Mouse (Mus musculus): ENCODE measurements at regions not wholly inside any gene's neighbourhood (a gene's known extent, or its start where the extent isn't known, plus 50 kb on each side); places are given as distances from the start of the nearest gene placed in this dataset.

DNA sequence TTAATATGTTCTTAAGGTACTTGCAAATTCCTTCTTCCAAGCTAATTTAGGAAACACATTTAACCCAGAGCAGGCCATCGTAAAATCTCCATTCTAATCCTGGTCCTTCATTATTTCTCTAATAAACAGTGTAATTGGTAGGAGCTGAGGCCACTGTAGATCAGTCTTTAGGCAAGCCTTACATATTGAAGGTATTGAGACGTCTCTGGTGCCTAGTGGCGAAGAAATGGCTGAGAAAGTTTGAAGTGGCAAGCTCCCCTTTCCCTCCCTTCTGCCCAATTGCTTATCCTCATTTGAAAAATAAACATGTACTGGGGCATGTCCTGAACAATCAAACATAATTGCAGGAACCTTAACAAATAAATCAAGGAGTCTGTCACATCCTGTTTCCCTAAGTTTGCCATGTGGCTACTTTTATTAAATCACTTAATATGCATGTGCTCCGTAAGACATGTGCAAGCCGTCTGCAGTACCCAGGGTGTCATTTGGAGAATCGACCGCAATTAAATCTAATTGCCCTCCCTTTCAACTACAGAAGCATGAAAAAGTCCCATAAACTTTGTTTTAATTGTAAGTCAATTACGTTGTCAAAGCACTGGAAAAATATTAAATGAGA is 381.3 kb downstream of the Cbln4 start:
- TF ChIP-seq GATA4 (IDR thresholded peaks at IDR 0.05; ENCODE audit: insufficient replicate concordance, low read length) = no peak

DNA sequence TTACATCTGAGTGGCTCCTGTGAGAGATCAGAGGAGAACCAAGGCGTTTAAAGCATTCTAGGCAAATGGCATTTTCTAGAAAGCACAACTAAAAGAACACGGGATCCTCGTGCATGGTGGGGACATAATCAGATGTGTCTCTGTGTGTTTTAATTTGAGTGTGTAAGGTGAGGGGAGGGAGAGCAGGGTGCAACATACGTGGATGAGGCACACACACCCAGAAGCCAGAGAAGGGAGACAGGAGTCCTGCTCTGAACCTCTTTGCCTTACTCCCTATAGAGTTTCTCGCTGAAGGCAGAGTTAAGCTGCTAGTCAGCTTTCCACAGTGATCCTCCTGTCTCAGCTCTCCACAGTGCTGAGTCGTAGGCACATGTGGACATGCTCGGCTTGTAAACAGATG is 386.1 kb downstream of the Cbln4 start:
- TF ChIP-seq GATA4 (IDR thresholded peaks at IDR 0.05; ENCODE audit: insufficient replicate concordance, low read length) = no peak

DNA sequence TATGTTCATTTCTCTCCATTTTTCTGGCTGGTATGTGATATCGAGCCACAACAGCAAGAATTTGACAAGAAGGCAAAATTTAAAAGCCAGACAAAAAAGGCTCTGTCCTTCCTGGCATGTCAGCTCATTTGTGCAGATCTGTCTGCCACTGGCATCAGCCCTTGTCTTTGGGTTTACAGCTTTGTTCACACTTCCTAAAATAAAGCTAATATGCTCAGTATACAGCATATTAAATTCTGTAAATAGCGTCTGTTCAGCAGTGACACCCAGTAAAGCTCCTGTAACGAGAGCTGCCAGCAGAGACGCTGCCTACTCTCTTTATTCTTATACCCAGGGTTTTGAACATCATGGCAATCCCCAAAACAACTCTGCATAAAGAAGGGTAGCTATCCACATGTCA is 401.5 kb downstream of the Cbln4 start:
- no peak for TF ChIP-seq GATA4 (IDR thresholded peaks at IDR 0.05; ENCODE audit: insufficient replicate concordance, low read length)

DNA sequence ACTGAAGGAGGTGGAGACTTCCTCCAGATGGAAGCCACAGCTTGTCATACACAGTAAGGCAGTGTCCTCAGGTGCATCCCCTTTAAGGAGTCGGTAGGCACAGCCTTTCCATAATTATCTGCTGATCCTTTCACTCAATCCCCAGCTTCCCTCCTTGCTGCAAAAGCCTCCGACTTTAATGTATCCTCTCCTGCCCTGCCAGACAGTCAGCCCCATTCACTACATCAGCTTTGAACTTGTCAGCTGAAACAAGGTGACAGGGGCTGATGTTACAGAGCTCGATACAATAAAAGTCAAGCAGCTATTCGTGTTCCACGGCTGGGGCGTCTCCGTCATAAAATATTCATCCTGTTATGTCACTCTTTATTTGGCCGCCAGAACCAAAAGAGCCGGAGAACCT is 402.8 kb downstream of the Cbln4 start:
- no peak for TF ChIP-seq GATA4 (IDR thresholded peaks at IDR 0.05; ENCODE audit: insufficient replicate concordance, low read length)

DNA sequence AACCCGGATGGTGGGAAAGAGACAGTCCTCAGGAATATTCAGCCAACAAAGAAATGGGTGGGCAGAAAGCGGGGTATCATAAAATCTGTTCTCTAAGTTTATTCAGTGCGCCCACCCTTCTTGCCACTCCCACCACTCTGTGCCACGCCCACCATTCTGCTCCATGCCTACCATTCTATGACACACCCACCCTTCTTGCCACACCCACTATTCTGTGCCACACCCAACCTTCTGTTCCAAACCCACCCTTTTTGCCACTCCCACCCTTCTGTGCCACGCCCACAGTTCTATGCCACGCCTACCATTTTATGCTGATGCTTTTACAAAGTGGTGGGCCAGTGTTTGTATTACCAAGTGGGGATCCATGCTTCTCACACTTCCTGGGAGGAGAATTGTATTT is 404.3 kb downstream of the Cbln4 start:
- no peak for TF ChIP-seq GATA4 (IDR thresholded peaks at IDR 0.05; ENCODE audit: insufficient replicate concordance, low read length)

DNA sequence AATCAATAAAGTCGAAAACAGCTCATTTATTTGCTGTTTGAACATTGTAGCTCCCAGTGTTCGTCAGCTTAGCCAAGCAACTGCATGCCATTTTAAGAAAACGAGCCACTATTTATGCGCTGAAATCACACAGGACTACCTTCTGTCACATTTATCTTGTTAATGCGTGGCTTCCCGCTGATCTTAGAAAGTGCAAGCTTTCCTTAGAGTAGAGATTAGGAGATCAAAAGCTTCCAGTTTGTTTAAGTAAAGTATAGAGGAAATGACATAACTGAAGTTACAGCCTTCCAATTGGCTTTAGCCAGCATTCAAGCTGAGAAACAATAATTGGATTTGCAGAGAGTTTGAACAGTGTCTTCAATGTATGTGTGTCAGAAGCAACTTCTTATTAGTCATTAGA is 406.4 kb downstream of the Cbln4 start:
- no peak for TF ChIP-seq GATA4 (IDR thresholded peaks at IDR 0.05; ENCODE audit: insufficient replicate concordance, low read length)

DNA sequence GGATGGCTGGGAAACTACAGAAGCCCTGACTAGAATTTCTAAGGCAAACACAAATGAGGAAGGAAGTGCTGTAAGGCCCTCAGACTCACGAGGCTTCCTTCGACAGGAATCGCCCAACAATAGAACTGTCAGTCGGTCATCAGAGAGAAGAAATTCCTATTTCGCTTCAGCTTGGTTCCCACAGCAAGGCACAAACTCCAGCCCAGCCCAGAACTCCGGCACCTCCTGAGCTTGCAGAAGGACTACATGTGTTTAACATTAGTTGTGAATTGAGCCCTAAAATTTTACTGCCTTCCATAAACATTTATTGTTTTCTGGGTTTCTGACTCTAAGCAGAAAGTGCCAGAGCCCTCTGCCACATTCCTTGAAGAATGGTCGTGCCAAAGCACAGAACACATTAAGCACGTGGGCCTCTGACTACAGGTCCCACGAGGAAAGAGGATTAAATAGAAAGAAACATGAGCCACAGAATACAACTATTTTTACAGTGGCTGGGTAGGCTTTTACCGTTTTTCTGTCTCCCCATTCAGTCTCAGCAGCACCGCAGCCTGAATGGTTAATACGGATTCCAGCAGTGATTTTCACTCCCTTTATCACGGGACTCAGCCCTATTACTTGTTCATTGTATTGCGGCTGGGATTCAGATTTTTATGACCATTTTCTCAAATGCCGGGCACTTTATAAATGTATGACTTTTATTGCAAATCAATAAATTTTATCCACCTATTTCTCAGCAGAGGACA is 409.7 kb downstream of the Cbln4 start:
- TF ChIP-seq GATA4 (IDR thresholded peaks at IDR 0.05; ENCODE audit: insufficient replicate concordance, low read length) = no peak

DNA sequence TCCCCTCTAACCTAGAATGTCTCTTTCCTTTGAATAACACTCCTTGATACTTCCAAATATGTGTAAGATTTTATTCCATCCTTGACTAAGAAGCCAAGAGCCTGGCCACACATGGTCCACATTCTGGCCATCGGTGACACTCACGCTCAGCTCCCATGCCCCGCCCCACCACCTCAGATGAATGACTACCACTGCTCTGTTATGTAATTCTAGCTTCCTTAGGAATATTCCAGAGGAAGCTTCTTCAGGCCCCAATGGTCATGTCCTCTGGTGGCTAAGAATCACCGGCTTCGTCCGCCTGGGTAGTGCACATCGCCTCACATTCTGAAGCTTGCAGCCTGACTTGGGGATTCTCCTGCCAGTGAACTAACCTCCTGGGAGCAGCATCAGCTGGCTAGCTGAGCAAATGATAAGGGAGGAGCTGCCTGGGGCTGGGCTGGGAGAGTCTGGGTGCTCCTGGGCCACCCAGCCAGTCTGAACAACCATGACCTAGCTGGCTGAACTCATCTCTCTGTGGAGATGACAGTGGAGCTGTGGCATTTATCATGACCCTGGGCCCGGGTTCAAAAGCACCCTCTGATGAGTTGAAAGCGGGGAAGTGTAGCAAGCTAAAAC is 413.1 kb downstream of the Cbln4 start:
- TF ChIP-seq GATA4 (IDR thresholded peaks at IDR 0.05; ENCODE audit: insufficient replicate concordance, low read length) = no peak

DNA sequence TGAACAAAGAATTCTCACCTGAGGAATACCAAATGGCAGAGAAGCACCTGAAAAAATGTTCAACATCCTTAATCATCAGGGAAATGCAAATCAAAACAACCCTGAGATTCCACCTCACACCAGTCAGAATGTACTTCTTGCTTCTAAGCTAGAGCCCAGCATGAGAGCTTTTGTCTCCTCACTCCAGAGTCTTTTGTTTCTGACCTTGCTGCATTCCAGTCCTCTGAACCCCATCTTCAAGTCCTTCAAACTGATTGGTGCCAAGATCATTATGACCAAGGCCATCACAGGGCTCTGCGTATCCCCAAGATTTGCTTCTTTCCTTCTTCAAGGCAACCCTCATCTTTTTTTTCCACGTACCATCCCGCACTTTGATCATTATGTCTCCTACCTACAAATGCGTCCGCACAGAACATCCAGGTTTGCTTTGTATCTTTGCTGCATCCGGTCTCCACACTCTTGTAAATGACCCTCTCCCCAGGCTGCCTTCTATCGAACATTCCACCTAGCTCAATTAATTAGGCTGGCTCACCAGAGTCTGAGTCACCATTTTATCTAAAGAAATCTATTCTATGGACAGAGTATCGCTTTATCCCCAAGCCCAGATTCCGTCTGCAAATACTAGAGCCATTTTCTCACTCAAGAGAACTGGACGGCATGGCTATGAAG is 414.9 kb downstream of the Cbln4 start:
- TF ChIP-seq GATA4 (IDR thresholded peaks at IDR 0.05; ENCODE audit: insufficient replicate concordance, low read length) = no peak

DNA sequence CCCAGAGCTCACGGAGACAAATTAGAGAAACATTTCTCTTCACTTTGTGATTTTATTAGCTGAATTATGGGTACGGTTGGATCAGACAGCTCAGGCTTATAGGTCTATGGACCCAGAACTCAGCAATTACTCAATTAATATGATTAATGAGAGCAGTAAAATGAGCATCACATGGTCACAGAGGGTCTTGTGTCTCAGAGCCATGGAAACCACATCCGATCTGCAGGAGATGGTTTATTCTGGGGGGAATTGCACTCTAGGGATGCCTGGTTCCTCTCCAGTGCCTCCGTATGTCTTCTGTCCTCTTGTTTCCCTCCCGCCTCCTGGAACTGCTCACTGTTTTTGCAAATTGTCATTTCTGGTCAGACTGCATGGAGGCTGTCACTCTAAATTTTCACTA is 422.6 kb downstream of the Cbln4 start:
- no peak for TF ChIP-seq GATA4 (IDR thresholded peaks at IDR 0.05; ENCODE audit: insufficient replicate concordance, low read length)

DNA sequence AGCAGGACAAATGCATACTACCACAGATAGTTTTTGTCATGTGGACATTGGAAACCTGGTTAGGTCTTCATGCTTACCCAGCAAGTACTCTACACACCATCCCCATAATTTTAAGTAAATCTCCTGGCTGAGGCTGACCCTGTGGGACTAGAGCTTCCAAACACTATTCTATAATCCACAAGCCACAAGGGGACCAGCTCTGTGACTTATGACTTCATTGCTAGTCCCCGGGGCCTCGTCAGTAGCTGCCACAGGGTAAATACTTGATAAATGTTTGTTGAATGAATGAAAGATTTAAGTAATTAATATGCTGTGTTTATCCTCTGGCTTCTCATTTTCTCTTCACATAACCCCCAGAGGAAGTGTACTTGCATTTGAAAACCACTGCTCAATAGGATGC is 423.0 kb downstream of the Cbln4 start:
- TF ChIP-seq GATA4 (IDR thresholded peaks at IDR 0.05; ENCODE audit: insufficient replicate concordance, low read length) = no peak

DNA sequence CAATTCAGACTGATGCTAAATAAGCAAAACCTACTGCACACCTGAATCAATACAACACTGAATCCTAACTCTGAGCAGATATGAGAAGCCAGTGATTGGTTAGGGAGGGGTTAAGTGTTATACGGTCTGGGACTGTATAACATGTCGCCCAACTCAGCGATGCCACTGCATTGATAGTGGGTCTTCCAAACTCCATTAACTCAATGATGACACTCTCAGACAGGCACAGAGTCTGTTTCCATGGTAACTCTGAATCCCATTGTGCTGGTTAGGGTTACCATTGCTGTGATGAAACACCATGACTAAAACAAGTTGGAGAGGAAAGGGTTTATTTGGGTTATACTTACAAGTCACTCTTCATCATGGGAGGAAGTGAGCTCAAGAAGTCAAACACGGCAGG is 424.5 kb downstream of the Cbln4 start:
- TF ChIP-seq GATA4 (IDR thresholded peaks at IDR 0.05; ENCODE audit: insufficient replicate concordance, low read length) = no peak

DNA sequence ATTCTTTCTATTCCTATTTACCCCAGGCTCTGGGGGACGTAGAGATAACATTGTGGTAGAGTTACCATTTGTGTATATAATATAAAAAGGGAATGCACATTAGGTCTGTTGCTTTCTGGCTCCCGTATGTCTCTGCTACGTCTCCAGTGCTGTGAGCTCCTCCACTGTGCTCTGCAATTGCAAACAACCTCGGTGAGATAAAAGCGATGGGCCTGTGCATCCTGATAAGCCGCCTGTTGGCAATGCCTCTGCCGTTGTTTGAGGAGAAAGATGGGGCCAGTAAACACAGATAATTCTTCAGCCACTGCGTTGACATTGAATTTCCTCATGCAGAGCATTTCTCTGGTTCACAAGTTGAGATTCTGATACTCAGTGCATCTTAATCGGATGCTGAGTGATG is 424.9 kb downstream of the Cbln4 start:
- TF ChIP-seq GATA4 (IDR thresholded peaks at IDR 0.05; ENCODE audit: insufficient replicate concordance, low read length) = no peak

DNA sequence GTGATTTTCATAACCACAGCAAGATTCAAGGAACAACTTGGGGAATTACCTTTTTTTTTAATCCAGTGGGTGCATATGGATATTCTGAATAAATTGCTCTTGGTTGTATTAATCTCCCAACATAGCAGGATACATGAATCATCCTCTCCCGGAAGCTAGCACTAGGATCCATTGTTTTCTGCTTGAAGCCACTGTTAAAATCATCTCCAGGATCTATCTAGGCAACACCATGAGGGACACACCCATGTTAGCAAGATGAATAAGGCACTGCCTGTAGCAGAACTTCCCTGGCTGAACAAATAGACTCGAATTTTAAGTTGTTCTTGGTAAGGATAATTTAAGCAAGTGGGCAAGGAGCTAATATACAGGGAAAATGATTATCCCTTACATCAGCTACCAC is 427.8 kb downstream of the Cbln4 start:
- no peak for TF ChIP-seq GATA4 (IDR thresholded peaks at IDR 0.05; ENCODE audit: insufficient replicate concordance, low read length)

DNA sequence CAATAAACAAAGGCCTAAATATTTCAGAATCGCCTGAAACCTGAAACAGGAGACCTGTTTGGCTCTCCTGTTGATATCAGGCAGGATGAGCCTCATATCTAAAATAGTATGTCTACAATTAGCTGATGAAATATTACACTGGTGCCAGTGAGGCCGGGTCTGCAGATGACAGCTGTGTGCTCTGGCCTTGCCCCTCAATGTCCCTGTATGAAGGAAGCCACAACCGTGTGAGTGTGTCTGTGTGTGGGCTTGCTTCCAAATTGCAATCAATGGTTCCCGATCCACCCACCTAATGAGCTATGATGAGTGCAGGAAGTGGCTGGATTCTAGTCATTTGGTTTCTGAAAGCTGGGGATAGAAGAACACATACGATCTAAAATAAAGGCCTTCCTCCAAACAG is 438.2 kb downstream of the Cbln4 start:
- TF ChIP-seq GATA4 (IDR thresholded peaks at IDR 0.05; ENCODE audit: insufficient replicate concordance, low read length) = no peak

DNA sequence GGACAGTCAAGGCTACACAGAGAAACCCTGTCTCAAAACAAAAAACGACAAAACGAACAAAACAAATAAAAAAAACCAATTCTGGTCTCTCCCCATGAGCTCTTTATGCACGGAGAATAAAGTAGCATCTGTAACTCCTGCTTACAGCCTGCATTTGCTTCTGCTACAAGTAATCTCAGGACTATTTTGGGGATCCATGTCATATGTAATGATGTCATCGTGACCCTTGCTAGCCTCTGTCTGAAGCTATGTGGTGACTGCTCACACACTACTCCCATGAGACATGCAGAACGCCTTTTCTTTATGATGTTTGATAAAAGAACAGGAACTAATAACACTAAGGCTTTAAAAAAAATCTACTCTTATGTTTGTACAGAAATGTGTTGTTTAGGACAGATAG is 448.0 kb downstream of the Cbln4 start:
- no peak for TF ChIP-seq GATA4 (IDR thresholded peaks at IDR 0.05; ENCODE audit: insufficient replicate concordance, low read length)

Data from liver, adult (tissue).